Mouse (Mus musculus): Measurements from ENCODE around the gene Dpf1.

GRCm38 (mm10) chr7:29338351-29338919, 34.7 kb downstream of the Dpf1 start:
- TF ChIP-seq CTCF (IDR thresholded peaks at IDR 0.05; ENCODE audit: low read depth) (no peak), EP300 (optimal IDR thresholded peaks at IDR 0.05) (no peak)
